Mouse (Mus musculus) cerebellum, adult 9-11 months (tissue): ENCODE data around the gene Tbc1d16.

ENCODE experiments used
- DNase-seq: peaks from one replicate; pipeline ENCODE4 v3.0.0; 2022

The Tbc1d16 gene

DNA sequence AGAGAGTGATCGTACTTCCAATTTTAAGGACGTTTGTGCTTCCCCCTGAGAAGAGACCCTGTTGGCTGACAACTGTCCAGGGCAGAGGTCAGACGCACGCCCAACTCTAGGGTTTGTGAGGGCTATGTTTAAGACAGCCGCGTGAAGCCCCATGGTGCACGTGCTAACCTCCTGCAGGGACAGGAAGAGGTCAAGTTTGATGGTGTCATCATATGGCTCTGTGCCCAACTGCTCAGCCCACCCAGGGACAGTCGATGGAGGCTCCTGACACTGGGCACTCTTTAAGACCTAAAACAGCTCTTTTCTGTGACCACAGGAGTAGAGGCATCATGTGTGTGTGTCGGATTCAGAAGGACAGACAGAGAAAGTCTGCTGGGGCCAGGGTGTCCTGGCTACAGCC lies 90.1 kb downstream of the Tbc1d16 start:
- no peak for DNase-seq

DNA sequence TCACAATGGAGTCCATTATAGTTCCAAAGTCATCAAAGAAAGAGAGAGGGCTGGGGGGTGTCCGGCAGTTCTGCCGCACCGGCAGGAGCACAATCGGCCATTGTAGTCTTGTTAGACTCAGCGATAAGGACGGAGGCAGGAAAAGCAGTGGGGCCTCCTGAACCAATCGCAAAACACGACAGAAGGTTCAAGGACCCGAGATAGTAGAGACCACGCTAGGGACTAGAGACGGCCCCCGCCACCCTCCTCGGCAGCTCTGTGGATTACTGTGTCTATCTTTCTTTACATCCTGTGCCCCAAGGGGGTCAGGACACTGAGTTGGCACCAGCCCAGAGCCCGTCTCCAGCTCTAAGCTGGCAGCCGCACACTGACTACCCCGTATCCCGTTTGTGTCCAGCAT lies 93.7 kb downstream of the Tbc1d16 start:
- no peak for DNase-seq

DNA sequence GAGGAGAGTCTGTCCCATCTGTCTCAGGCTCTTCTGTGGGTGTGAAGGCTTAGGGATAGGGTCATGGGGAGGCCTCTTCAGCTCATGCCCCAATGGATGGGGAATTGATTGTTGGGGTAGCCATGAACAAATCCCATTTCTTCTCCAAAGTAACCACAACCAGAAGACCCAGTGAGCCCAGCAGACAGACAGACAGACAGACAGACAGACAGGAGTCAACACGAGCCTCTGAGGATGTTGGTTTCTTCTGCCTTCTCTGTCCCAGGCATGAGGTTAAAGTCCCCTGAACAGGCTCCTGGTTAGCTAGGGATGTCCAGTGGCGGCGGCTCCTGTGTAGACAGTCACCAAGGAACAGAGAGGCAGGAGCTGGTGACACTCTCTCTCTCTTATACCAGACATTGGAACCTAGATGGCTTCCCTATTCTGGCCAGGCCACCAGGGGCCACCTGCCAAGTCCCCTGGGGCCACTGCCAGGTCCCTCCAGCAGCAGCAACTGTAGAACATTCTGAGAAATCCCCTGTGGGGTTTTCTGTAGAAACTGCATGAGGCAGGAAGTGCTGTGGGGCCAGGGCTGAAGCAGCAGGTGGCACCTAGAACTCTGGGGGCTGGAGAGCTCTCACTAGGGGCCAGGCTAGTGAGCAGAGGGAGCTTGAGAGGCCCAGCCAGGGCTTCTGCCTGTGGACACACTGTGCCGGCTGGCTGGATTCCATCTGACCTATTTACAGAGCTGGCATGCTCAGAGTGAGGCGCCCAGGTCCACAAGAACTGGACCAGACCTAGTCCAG lies 94.7 kb downstream of the Tbc1d16 start:
- DNase-seq, result peak; percentile 95

DNA sequence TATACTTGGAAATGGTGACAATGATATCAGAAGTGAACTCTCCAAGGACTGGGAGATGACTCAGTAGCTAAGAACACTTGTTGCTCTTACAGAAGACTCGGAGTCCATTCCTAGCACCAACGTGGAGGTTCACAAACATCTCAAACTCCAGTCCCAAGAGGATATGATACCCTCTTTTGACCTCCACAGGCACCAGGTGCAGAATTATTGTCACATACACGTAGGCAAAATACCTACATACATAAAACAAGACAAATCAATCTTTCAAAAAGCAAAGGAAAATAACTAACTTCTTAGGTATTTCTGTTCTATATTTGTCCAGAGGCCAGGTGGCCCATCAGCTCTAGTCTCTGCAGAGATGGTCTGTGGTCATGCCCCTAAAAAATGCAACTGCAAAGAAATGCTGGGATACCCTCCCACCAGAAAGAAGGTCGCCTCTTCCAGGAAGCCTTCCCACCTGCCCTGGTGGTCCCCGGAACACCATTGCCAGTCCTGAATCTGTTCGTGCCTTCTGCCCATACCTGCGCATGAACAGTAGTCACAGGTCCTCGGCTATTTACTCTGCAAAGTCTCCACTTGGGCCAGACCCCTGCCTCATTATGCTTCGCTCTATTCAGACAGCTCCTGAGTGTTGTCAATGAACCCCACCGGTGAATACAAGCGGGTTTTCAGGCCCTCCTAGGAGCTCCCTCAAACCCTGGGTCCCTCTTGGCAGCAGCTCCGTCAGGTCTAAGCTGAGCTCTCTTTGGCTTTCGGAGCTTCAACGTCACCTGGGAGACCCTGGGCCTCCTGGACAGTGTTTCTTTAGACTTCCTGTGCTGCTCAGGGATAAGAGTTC lies 95.9 kb downstream of the Tbc1d16 start:
- DNase-seq, result no peak

DNA sequence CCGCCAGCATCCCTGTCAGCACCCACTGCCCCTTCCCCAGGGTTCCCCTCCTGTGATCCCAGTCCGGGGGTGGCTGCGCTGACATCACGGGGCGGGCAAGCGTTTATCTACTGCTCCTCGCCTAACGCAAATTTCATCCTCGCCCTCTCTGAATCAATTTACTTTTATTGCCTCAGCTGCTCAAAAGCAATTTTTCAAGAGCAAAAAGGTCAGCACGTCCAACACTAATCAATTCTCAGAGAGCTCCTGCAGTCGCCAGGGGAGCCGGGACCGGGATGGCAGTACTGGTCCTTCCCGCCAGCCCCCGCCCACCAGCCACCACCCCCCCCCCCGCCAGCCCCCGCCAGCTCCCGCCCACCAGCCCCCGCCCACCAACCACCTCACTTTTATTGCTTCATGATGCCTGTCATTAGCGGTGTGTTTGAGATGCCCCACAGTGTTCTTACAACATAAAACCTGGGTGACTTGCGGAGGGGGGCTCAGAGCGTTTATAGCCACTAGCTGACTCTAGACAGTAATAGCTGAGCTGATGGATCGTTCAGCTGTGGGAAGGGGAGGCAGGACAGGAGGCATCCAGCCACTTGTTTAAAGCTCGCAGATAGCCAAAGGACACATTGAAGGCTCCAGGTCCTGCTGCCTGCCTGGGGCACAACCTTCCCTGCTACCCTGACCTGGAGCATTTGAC lies 98.1 kb downstream of the Tbc1d16 start:
- DNase-seq, result no peak

DNA sequence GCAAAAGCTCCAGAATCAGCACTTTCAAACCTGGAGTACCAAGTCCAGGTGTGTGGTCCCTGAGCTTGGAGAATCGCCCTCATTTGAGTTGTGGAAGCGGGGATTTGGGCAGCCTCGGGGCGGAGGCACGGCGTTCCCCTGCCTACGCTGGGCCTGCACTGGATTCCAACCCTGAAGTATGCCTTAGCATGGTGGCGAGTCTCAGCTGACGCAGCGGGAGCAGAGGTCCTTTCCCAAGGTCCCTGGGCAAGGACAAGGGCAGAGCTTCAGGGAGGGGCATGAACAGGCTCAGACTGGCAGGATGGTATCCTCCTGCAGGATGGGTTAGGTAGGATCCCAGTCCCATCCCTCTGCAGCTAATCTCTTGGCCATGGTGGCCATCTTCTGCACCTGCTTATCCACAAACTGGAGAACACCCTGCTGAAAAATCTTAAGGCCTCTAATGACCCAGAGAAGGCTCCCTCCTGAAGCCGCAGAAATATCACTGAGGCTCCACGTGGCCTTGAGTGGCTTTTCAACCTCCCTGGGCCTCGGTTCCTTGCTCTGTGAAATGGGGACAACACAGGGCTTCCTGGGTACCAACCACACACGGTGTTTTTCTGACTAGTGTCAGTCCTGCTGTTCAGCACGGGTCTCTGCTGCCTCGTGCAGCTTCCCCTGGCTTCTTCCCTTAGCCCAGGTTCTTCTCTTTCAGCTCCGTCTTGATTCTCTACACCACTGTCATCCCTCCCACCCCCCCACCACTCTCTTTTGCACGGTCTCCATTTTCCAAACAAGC lies 98.8 kb downstream of the Tbc1d16 start:
- DNase-seq, result no peak

DNA sequence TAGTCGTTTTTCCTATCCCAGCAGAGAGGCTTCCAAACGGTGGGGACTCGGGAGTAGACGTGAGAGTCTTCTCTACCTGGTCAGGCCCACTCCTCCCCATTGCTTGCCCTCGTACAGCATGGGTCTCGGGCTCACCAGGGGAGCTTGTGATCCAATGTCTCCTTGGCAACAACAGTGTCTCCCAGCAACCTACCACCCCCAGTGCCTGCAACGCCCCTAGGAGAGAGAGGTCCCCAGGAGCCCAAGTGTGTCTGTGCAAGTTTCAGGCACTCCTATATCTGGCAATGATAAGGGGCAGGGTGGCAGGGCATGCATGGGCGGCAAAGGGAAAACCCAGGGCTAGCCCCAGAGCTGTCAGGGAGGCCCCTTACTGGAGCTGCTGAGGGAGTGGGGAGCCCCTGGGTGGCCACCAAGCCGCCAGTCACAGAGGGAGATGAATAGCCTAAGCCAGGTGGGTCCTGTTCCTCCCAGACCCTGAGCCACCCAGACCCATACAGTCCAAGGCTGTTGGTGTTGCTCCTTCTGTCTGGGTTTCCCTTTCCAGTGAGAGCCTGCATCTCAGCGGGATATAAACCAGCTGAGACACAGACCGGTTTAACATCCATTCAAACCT lies 99.5 kb downstream of the Tbc1d16 start:
- DNase-seq, result no peak

DNA sequence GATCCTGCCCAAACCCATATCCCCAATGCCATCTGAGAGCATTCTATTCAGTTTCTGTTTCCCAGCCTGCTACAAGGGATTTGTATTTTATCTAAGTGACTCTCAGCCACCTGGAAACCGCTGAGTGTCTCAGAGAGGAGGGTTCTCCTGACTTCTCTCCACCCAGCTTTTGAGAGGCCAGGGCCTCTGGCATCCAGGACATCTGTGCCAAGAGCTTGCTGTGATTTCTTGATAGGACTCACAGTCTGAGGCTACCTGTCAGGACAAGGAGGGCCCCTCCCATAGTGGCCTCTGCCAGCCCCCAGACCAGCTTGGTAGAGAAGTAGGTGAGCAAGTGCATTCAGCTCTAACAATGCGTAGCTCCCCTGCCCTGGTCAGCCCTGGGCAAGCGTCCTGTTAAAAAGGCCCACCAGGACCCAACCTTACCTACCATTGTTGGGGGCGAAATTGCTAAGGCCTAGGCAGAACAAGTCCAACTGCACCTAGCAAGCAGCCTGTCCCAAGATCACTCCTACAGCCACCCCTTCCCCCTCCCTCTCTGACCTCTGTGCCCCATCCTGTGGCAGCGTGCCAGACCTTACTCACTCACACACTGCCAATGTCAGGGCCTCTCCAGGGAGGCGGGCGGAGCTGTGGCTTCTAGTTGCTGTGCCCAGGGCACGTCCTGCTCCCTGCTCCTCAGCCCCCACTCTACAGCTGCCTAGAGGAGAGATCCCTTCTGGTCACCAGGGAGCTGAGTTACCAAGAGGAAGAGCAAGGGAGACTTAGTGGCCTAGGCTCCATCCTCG lies 100.4 kb downstream of the Tbc1d16 start:
- no peak for DNase-seq

DNA sequence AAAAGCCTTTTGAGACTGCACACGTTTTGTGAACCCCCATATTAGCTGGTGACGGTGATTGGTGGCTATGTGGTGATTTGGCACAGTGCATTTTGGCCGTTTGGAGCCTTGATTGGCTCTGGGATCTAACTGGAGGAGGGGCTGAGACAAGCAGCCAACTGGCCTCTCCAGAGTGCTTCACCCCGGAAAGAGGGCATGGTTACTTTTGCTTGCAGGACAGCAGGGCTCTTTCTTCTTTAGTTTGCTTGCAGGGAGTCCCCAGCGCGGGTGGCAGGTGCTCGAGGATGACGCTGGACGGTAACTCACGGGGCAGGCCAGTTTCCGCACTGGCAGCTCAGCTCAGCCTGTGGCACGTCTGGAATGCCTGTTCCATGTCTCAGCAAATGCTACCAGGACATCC lies 101.2 kb downstream of the Tbc1d16 start:
- no peak for DNase-seq

DNA sequence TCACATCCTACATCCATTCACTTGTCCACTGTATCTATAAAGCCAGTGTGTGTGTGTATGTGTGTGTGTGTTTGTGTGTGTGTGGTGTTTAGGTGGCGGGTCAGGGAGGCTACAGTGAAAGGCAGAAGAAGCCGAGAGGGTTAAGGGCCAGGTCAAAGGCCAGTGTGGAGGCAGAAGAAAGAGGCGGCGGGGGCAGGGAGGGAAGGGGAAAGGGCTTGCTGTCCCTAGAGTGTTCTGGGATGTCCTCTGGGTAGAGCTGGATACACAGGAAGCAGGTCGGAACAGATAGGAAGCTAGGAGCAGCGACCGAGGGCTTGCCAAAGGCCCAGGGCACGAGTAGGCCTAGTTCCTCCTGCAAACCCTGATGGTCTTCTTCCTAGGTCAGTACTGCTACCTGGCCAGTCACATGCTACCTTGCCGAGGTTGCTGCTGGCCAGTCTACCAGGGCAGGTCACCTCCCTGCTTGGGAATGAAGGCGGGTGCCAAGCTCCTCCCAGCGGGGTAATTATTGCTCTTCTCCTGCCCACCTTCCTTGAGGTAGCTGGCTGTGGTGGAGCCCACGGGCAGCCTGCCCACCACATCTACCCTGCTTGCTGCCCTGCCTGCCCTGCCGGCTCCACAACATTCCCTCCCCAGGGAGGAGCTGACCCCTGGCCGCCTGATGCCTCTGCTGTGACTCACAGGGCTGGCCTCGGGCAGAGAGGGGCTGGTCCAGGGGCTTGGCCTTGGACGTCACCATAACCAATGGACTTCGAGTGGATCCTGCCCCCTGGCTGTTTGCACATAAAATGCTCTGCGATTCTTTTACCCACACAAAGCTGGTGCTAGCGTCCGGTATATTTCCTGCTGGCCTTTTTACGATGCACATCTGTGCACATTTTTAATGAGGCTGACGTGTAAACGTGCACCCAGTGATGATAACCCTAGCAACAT lies 102.1 kb downstream of the Tbc1d16 start:
- DNase-seq, result no peak

DNA sequence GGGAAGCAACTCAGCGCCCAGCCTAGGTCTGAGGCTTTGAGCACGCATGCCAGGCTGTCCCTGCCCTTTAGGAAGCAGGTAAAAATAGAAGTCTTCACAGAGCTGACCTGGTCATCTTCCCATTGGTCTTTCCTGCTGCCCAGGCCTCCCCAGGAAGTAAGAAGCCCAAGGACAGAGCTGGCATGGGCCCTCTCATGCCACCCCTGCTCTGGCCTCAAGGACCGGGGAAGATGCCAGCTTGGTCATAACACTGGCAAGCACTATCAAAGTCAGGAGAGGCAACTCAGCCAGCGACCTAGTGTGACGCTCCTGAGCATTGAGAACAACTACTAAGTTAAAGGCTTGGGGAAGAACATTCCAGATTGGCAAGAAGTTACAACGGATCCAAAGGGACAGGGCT lies 103.8 kb downstream of the Tbc1d16 start:
- no peak for DNase-seq

DNA sequence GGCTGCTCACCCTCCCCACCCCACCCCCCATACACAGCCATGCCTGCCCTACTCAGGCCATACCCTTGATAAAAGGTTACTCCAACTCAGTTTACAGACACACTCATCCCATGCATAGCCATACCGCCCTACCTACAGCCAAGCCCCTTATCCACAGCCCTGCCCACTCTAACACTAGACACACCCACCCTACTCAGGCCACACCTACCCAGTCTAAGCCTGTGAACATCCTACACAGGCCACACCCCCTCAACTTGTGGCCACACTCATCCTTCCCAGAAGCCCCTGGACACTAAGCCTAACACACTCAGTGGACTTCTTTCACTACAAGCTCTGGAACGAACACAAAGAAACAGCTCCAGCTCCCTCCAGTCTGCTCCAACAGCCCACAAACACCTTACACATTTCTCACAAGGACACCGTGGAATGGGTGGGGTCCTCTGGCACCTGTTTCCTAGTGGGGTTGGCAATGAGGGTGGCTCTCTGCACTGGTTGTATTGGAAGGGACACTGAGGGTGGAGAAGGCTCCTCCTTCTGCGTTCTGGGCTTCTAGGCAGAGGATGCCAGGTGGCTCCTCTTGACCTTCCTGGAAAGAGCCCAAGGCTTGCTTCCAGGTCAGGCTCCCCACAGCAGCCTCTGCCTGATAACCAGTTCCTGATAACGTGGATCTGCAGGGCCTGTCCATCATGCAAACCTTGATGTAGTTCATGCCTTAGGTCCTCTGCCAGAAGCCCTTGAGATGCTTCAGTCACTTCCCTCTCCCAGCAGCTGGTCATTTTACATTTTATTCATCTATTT lies 104.6 kb downstream of the Tbc1d16 start:
- no peak for DNase-seq

DNA sequence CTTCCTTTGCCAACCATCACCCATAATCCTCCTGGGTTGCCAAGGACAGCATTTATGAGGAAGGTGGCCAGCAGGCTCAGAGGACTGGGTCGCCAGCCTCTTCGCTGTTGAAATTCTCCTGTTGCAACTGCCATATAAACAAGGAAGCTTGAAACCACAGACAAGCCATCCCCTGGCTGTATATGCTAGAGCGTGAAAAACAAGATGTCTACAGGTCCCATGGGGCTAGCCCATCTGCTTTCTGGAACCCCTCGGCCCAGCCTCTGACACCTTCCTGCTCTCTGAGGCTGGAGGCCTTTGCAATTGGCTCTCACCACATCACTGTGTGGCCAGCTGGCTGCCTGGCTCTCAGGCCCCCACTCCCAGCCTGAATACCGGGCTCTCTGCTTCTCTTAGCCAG lies 105.9 kb downstream of the Tbc1d16 start:
- peak; percentile 14 for DNase-seq

DNA sequence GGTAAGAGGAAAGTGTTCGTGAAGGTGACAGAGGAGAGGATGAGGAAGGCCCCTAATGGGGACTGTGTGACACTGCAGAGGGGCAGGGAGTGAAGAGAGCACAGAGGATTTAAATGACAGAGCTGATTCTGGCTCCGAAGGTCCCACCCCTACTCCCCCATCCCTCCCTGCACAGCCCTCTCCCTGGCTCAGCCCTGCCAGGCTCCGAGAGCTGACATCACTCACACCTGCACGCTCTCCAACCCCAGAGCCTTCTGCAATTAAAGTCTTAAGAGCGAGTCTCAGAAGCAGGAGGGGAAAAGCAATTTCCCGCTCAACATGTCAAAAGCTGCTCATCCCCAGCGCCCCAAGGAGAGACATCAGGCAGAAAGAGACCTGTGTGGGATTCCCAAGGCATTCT lies 109.4 kb downstream of the Tbc1d16 start:
- no peak for DNase-seq

DNA sequence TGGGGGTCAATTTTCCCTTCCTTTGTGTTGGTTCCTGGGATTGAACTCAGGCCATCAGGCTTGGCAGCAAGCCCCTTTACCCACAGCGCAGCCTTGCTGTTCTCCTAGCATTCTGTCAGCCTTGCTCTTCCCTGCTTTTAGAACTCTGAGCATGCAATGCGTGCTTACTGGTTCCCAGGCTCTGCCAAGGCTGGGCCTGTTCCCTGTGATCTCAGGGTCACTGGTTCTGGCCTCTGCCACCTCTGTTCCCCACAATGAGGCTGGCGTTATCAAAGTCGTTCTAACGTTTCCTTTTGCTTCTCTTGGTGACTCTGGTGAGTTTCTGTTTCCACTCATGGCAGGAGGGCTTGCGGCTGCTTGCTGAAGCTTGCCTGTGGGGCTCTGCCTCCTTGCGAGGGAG lies 110.4 kb downstream of the Tbc1d16 start:
- DNase-seq, result no peak

DNA sequence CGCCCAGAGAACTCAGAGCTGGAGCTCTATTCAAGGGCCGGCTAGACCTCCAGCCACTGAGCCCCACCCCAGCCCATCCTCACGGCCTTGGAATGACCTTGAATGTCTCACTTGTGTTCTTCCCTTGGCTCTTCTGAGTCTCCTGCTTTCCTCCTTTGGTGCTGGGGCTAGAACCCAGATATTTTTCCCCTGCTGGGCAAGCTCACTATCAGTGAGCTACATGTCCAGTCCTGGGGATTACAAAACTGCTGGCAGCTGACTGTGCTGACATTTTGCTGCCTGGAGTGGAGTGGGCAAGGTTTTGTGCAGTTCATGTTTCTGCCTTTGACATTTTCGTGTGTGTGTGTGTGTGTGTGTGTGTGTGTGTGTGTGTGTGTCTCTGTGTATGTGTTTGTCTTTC lies 111.3 kb downstream of the Tbc1d16 start:
- no peak for DNase-seq

DNA sequence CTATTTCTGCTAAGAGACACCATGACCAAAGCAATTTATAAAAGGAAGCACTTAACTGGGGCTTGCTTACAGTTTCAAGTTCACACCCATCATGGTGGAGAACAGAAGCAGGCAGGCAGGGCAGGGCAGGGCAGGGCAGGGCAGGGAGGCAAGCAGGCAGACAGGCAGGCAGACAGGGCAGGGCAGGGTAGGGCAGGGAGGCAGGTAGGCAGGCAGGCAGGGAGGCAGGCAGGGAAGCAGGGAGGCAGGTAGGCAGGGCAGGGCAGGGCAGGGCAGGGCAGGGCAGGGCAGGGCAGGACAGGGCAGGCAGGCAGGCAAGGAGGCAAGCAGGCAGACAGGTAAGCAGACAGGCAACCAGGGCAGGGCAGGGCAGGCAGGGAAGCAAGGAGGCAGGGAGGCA lies 115.6 kb downstream of the Tbc1d16 start:
- DNase-seq, result no peak

DNA sequence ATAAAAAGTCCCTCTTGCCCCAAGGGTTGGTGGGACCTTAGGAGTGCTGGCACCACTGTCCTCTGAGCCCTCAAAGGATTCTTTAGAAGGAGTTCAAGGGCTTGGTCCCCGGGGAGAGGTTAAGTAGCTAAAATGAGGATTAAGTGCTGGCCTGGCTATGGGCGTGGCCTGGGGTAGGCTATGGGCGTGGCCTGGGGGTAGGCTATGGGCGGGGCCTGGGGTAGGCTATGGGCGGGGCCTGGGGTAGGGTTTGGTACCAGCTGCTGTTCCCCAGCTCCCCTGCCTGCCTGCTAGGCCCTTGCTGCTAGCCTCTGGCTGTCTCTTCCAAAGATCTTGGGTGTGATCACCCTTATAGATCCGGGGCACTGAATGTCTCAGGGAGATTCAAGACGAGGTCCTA lies 117.0 kb downstream of the Tbc1d16 start:
- no peak for DNase-seq

DNA sequence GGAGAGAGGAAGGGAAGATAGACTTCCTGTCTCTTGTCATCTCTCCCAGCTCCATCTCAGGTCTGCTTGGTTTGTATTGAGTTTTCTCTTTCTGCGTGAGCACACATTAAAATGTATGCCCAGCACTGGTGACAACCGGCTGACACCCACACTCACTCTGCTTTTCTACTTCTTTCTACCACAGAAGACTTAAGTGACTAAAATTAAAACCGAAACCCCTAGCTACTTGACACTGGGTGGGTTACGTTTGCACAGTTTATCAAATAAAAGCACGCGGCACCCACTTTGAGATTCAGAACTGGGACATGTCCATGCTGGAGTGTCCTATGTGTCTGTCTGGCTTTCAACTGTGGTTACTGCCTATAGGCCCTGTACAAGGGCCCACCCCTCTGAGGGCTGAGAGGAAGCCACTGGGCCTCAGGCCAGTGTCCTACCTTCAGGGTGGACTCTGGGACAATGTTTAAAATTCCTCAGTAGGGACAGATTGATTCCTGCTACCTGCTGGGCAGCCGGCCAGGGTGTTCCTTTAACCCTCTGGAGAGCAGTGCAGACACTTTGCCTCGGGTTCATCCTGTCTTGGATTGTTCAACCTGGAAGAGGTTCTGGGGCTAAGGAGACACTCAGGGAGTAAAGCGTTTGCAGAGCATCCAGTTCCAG lies 118.8 kb downstream of the Tbc1d16 start:
- DNase-seq, result no peak
